Mouse (Mus musculus) right cerebral cortex, adult 18-20 months (tissue): ENCODE data around the gene Stox2.

Source experiments
- DNase-seq: peaks from one replicate; pipeline ENCODE4 v3.0.0; 2022; ENCODE audit warnings: mixed read lengths

The Stox2 gene

DNA sequence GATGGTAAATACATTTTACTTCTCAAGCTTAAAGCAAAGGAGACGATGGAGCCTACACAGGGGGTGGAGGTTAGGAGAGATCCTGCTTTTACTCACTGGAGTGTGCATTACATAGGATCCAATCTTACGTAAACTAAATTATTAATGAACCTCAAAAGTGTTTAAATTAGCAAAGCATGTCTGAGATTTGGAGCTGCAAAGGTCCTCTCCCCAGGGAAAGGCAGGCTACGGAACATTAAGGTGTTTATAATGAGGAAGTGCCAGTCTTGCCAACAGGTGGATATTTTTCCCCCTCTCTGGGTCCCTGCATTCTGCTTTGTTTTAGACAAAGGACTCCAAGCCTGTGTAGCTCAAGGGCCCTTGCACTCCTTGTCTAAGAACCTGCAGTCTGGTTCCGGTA is 205.3 kb downstream of the Stox2 start:
- DNase-seq, result no peak

GRCm38 (mm10) chr8:47240266-47240665 is 205.9 kb downstream of the Stox2 start:
- DNase-seq, result no peak

- DNase-seq, result no peak
These were observed 214.1 kb downstream of the Stox2 start for GRCm38 (mm10) chr8:47232081-47232480.

DNA sequence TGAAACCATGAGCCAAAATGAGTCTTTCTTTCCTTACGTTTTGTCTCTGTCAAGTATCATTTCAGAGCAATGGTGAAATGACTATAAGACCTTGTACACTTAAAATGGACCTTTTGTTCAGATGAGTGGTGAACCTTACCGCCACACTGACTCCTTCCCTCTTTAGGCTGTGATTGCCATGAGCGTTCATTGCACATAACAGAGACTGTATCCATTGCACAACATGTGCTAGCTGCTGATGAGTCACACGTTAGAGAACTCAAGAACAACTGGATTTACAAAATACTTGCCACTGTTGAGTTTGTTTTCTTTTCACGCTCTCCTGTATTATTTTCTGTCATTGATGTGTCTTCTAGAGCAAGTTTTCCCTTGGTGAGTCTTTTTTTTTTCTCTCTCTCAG is 216.1 kb downstream of the Stox2 start:
- no peak for DNase-seq

- DNase-seq, result no peak
These were observed 224.3 kb downstream of the Stox2 start for GRCm38 (mm10) chr8:47221851-47222250.

DNA sequence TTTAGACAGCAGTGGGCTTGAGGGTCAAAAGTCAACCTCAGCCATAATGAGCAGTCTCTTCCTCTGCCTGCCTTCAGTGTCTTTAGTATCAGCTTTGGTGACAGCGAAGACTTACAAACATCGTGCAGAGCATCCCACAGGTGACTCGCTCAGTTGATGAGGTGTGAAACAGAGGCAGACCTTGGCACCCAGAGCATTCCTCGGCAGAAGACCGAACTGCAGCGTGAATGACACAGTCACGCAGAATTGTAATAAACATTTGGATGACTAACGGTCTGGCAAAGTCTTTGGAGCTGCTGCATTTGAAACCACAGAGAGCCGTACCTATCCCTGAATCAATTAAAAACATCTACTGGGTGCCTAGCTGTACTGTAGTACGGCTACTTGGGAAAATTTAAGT is 225.0 kb downstream of the Stox2 start:
- DNase-seq, result no peak

GRCm38 (mm10) chr8:47220390-47220789 is 225.8 kb downstream of the Stox2 start:
- no peak for DNase-seq

DNA sequence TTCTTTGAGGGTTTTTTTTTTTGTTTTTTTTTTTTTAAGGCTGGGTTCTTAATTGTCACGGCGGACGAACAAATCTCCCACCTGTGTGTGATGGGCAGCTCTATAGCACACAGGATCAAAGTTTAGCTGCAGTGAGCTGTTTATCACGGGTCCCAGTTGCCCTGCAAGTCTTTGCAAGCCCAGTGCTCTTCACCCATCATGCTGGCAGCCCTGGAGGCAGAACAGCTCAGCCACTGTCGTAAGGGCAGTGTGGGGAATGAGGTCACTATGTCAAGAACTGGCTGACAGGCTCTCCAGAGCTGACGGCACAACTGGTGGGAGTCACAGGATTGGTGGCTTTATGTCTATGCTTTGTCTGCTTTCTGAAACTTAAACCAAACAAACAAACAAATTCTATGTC is 227.6 kb downstream of the Stox2 start:
- DNase-seq, result no peak

DNA sequence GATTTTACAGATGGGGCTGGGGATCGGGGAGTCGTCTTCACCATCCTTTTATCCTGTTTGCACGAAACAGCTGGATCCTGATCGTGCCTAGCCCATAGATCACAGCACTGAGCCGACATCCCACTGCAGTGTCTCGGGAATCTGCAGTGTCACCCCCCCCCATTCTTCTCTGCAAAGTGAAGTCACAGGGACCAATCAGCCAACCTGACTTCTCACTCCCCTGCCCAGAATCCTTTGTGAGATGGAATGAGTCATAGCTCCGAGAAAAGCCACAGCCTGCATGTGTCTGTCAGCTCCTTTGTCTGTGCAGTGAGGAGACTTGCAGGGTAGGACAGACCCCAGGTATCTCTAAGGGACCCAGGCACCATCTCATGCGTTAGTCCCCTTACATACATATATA is 228.1 kb downstream of the Stox2 start:
- peak; percentile 68 for DNase-seq

DNA sequence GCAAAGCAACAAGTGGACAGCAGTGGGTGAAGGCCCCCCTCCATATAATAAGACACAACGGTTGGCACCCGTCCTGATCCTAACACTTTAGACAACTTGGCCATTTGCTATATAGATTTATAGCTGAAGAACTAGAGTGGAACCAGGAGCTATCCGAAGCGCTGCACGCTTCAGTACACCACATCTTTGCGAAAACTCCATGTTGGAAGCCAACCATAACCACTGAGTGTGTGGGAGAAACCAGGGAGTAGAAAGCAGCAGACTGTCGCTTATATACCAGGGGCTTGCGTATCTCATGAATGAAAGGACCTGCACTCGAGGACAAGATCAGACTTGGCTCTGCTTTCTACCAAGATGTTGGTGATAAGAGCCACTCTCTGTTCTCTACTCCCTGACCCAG is 234.0 kb downstream of the Stox2 start:
- no peak for DNase-seq

DNA sequence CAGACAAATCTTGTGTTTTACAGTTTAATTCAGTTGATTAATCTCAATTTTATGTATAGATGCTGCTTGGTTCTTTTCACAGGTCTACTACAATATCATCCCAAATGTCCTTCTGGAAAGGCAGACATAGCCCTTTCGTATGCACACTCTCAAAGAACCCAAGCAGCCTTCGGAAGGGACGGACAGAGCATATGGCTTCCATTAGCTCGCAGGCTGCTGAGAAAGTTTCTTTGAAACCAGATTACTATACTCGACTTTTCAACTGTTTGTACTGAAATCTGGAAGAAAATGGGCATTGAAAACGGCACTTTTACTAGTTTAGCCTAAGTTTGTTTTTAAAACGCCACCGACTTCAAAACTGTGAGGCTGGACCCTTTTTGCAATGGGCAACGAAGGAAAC is 234.9 kb downstream of the Stox2 start:
- no peak for DNase-seq

GRCm38 (mm10) chr8:47208246-47208645 is 237.9 kb downstream of the Stox2 start:
- no peak for DNase-seq

- DNase-seq, result no peak
These were observed 239.4 kb downstream of the Stox2 start for GRCm38 (mm10) chr8:47206640-47207237.

DNA sequence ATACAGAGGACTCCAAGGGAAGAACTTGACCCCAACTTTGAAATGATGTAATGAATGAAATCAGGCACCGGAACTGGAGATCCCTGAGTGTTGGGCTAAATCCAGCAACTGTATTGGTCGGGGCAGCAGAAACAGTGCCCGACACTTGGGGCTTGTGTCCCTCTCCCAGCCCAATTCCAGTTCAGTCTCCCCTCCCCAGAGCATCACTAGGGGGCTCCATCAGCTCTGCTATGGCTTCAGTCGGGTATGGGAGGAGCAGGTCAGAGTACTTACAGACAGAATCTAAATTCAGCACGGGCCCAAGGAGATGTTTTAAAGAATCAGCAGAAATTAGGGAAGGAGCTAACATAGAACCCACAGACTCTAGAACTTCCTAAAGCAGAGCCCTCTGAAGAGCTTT is 240.7 kb downstream of the Stox2 start:
- no peak for DNase-seq

GRCm38 (mm10) chr8:47196391-47196790 is 249.8 kb downstream of the Stox2 start:
- no peak for DNase-seq

GRCm38 (mm10) chr8:47193321-47193996 is 252.7 kb downstream of the Stox2 start:
- DNase-seq, result no peak

- DNase-seq, result no peak
These were observed 254.5 kb downstream of the Stox2 start for GRCm38 (mm10) chr8:47191444-47192365.

DNA sequence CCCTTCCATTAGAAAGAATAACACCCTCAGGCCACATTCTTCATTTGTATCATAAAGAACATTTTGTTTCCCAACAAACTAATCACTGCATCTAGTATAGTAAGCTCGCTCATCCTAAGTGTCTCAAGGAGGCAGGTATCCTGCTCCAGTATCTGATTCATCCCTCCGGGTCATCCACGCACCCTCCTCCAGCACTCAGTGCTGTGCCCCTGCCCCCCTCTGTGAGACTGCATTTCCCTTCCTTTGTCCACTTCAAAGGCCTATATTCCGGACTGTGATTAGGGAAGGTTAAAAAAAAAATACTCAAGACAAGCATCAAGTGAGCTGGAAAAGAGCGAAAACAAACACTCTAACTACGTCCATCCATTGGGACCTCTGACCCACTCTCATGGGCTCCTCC is 260.8 kb downstream of the Stox2 start:
- DNase-seq, result no peak

GRCm38 (mm10) chr8:47182771-47183558 is 263.2 kb downstream of the Stox2 start:
- DNase-seq, result no peak

- DNase-seq, result no peak
These were observed 263.9 kb downstream of the Stox2 start for GRCm38 (mm10) chr8:47182292-47182691.

DNA sequence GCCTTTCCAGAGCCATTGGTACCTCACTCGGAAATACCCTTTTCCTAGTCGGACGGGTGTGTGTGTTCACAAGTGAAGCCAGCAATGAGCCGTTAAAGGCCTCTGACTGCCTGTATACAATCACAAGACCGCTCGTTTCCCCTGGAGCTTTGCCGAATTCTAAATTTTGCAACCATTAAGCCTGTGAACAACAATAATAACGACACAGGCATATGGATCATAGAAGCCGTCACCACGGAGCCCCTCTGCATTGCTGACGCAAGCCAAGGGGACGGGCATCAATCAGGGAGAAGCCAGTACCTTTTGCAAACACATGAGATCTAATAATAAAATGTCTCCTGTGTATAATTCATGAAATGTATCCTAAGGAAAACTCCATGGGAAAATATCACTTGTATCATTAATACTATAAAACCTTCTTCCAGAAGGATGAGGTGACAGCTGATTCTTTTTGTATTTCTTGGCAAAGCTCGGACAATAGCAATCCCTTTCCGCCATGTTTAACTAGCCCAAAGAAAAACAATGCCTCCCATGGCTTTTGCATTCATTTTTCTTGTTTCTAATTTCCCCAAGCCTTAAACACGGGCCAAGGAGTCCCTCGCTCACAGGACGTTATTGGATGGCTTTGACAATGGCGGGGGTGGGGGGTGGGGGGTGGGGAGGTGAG is 265.0 kb downstream of the Stox2 start:
- no peak for DNase-seq

DNA sequence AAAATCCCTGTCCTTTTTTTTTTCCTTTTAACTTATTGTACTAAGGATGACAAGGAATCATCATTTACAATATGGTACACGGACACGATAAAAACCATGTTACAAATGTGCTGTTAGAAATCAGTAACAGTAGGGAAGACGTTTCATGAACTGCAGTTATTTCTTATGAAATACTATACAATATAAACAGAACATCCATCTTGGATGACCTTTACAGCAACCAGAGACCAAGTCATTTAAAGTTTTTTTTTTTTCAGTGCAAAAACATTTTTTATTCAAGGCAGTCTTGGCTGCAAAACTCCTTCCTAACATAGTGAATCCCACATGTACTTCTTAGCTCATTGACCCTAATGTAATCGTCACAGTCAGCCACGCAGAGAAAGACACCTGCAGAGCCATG is 266.0 kb downstream of the Stox2 start:
- no peak for DNase-seq
